Mouse (Mus musculus) stomach, postnatal 0 days (tissue): ENCODE results near the gene Ecel1. TPM values are rescaled to one million over a fixed set of nuclear protein-coding genes. Genes with fewer than 3 reads are reported as not detected.

Source experiments
- ATAC-seq: fragments of 200-750 bp; cut with Nextera tagmentation; 2 replicates; pipeline ENCODE4 v1.8.0; 2017; ENCODE audit not compliant: low FRiP score, low TSS enrichment
- DNase-seq: peaks from one replicate; pipeline ENCODE4 v3.0.0-alpha.2; 2016; ENCODE audit warnings: low spot score
- H3K27ac ChIP-seq: fragments of 300-500 bp; sonication (generic); replicated peaks from 2 replicates; pipeline ENCODE4 v1.5.1; 2014; ENCODE audit warnings: mild to moderate bottlenecking, control low read depth
- H3K27me3 ChIP-seq: fragments of 300-500 bp; sonication (generic); 2 replicates; pipeline ENCODE4 v1.6.1; 2014; ENCODE audit warnings: low read length; ENCODE audit not compliant: control insufficient read depth, insufficient read depth
- H3K36me3 ChIP-seq: fragments of 300-500 bp; sonication (generic); 2 replicates; pipeline ENCODE4 v1.6.1; 2014; ENCODE audit warnings: low read length, mixed read lengths; ENCODE audit not compliant: control insufficient read depth, insufficient read depth
- H3K4me1 ChIP-seq: fragments of 300-500 bp; sonication (generic); replicated peaks from 2 replicates; pipeline ENCODE4 v1.6.1; 2014; ENCODE audit warnings: antibody characterized with exemption; ENCODE audit not compliant: control insufficient read depth, insufficient read depth
- H3K4me2 ChIP-seq: fragments of 300-500 bp; sonication (generic); replicated peaks from 2 replicates; pipeline ENCODE4 v1.6.1; 2014; ENCODE audit warnings: low read depth, mild to moderate bottlenecking, control low read depth, moderate library complexity
- H3K4me3 ChIP-seq: fragments of 300-500 bp; sonication (generic); 2 replicates; pipeline ENCODE4 v1.5.1; 2014; ENCODE audit warnings: low read depth, low read length, control low read depth
- H3K9ac ChIP-seq: fragments of 300-500 bp; sonication (generic); 2 replicates; pipeline ENCODE4 v1.6.1; 2014; ENCODE audit warnings: mild to moderate bottlenecking, low read length, control low read depth, mixed read lengths
- H3K9me3 ChIP-seq: fragments of 300-500 bp; sonication (generic); 2 replicates; pipeline ENCODE4 v1.6.1; 2016; ENCODE audit warnings: low read length; ENCODE audit not compliant: control insufficient read depth
- CTCF ChIP-seq: IDR thresholded peaks from 2 replicates; pipeline ENCODE4 v1.5.1; 2016; ENCODE audit warnings: antibody characterized with exemption, low read depth, mild to moderate bottlenecking, moderate library complexity
- EP300 ChIP-seq: optimal IDR thresholded peaks from 2 replicates; pipeline ENCODE3; 2016; ENCODE audit warnings: antibody characterized with exemption
- WGBS: fragments of 180-500 bp; shearing (Covaris S2); extraction: QIAGEN DNeasy Blood & Tissue Kit; methylation state at CpG from one replicate; pipeline ENCODE4 v1.1.7; 2014; 5-methylcytosine and 5-hydroxymethylcytosine counted together
- polyA plus RNA-seq: library from polyadenylated mRNA; unstranded; fragments of >200 nt; fragmentation: Nextera tagmentation; extraction: Ambion mirVana; gene quantifications from 2 replicates; pipeline ENCODE4 v1.2.1, GENCODE M21; 2015

Ecel1 gene
- 2.2 and 2.3 TPM in 2 replicates for polyA plus RNA-seq

- 8% methylated on average over 12 of the region's 12 CpGs for WGBS
- Histone ChIP-seq H3K27me3 (peaks cover 43% of the 10 kb centered on the region), H3K9me3 (no peaks in the 10 kb centered on the region), H3K4me2 (peak within 1 kb of the TSS; percentile 49), H3K36me3 (no peaks in the 10 kb centered on the region), H3K9ac (no peak within 1 kb of the TSS), H3K4me3 (peak within 1 kb of the TSS; percentile 35), H3K4me1 (peaks cover 7% of the 10 kb centered on the region), H3K27ac (no peak within 1 kb of the TSS)
- DNase-seq (no peak), ATAC-seq (no peak; the same call in 1 of the 2 replicates)
- no peak for TF ChIP-seq CTCF
- TF ChIP-seq EP300: no peak
Measured at GRCm38 (mm10) chr1:87156199-87156587, at the start of gene Ecel1. TSS of gene Ecel1 (minus strand) at chr1:87156521.

- Histone ChIP-seq H3K27me3 (no peaks in the 10 kb centered on the region; the same call in 1 of the 2 replicates), H3K9me3 (no peaks in the 10 kb centered on the region), H3K9ac (no peak overlapping the region), H3K4me3 (no peak overlapping the region), H3K36me3 (no peaks in the 10 kb centered on the region), H3K27ac (no peak overlapping the region), H3K4me1 (no peaks in the 10 kb centered on the region), H3K4me2 (no peak overlapping the region)
- ATAC-seq (no peak), DNase-seq (no peak)
- TF ChIP-seq CTCF: no peak
- no peak for TF ChIP-seq EP300
- WGBS: 30% methylated on average over 3 of the region's 3 CpGs
Measured at GRCm38 (mm10) chr1:87205502-87205901, 49.2 kb upstream of the Ecel1 start.

- no peak overlapping the region for H3K9ac ChIP-seq
- H3K27ac ChIP-seq: no peak overlapping the region
- TF ChIP-seq EP300 (no peak), CTCF (no peak)
- no peaks in the 10 kb centered on the region for H3K4me1 ChIP-seq
- H3K4me2 ChIP-seq: no peak overlapping the region
- 52% methylated on average over 6 of the region's 6 CpGs for WGBS
- no peaks in the 10 kb centered on the region for H3K9me3 ChIP-seq
- no peaks in the 10 kb centered on the region; the same call in 1 of the 2 replicates for H3K27me3 ChIP-seq
- no peaks in the 10 kb centered on the region for H3K36me3 ChIP-seq
- DNase-seq (no peak), ATAC-seq (no peak)
- no peak overlapping the region for H3K4me3 ChIP-seq
Measured at GRCm38 (mm10) chr1:87205038-87205437, 48.7 kb upstream of the Ecel1 start.

- DNase-seq: no peak
- ATAC-seq: no peak
- WGBS: 92% methylated on average over 7 of the region's 7 CpGs
- no peak within 1 kb of the TSS for H3K27ac ChIP-seq
- no peaks in the 10 kb centered on the region for H3K4me1 ChIP-seq
- H3K36me3 ChIP-seq: no peaks in the 10 kb centered on the region
- H3K27me3 ChIP-seq: no peaks in the 10 kb centered on the region; the same call in 1 of the 2 replicates
- H3K4me3 ChIP-seq: no peak within 1 kb of the TSS
- no peak within 1 kb of the TSS for H3K4me2 ChIP-seq
- H3K9me3 ChIP-seq: no peaks in the 10 kb centered on the region
- H3K9ac ChIP-seq: no peak within 1 kb of the TSS
- no peak for TF ChIP-seq EP300
- no peak for TF ChIP-seq CTCF
Measured at GRCm38 (mm10) chr1:87204465-87204864, 48.1 kb upstream of the Ecel1 start, which contains the start of gene Chrng. TSS of gene Chrng (plus strand) at chr1:87204657.

- Histone ChIP-seq H3K4me1 (no peaks in the 10 kb centered on the region), H3K4me3 (no peak overlapping the region), H3K36me3 (no peaks in the 10 kb centered on the region), H3K4me2 (no peak overlapping the region), H3K9me3 (no peaks in the 10 kb centered on the region), H3K27ac (no peak overlapping the region), H3K27me3 (no peaks in the 10 kb centered on the region; the same call in 1 of the 2 replicates), H3K9ac (no peak overlapping the region)
- ATAC-seq (no peak), DNase-seq (no peak)
- TF ChIP-seq CTCF: no peak
- no peak for TF ChIP-seq EP300
- WGBS: 73% methylated on average over 5 of the region's 5 CpGs
Measured at GRCm38 (mm10) chr1:87203779-87204178, 47.5 kb upstream of the Ecel1 start.

- Histone ChIP-seq H3K9ac (no peak overlapping the region), H3K36me3 (no peaks in the 10 kb centered on the region), H3K4me1 (no peaks in the 10 kb centered on the region), H3K27me3 (no peaks in the 10 kb centered on the region), H3K9me3 (no peaks in the 10 kb centered on the region), H3K27ac (no peak overlapping the region), H3K4me3 (no peak overlapping the region), H3K4me2 (no peak overlapping the region)
- ATAC-seq (no peak), DNase-seq (no peak)
- no peak for TF ChIP-seq CTCF
- no peak for TF ChIP-seq EP300
- WGBS: 56% methylated on average over 1 of the region's 1 CpGs
Measured at GRCm38 (mm10) chr1:87201848-87202247, 45.5 kb upstream of the Ecel1 start.
